Mouse (Mus musculus) forebrain, embryonic 10.5 days (tissue): ENCODE measurements around the gene Rps6ka5. TPM values are rescaled to one million over a fixed set of nuclear protein-coding genes. Genes with fewer than 3 reads are reported as not detected.
A peak's percentile ranks its signal among the peaks of the same experiment; 100 is the strongest.

ENCODE experiments used
- DNase-seq: peaks from one replicate; pipeline ENCODE4 v3.0.0-alpha.2; 2017; ENCODE audit warnings: low spot score; ENCODE audit errors: extremely low spot score
- H3K27ac ChIP-seq: fragments of 300-500 bp; sonication (generic); 2 replicates; pipeline ENCODE4 v1.5.1; 2016; ENCODE audit warnings: mild to moderate bottlenecking
- H3K27me3 ChIP-seq: fragments of 300-500 bp; sonication (generic); 2 replicates; pipeline ENCODE4 v1.6.1; 2016; ENCODE audit warnings: mild to moderate bottlenecking; ENCODE audit not compliant: poor library complexity, severe bottlenecking
- H3K36me3 ChIP-seq: fragments of 300-500 bp; sonication (generic); replicated peaks from 2 replicates; pipeline ENCODE4 v1.6.1; 2016; ENCODE audit warnings: mild to moderate bottlenecking, moderate library complexity
- H3K4me1 ChIP-seq: fragments of 300-500 bp; sonication (generic); 2 replicates; pipeline ENCODE4 v1.6.1; 2016
- H3K4me3 ChIP-seq: fragments of 300-500 bp; sonication (generic); 2 replicates; pipeline ENCODE4 v1.5.1; 2016; ENCODE audit warnings: mild to moderate bottlenecking, moderate library complexity
- H3K9me3 ChIP-seq: fragments of 300-500 bp; sonication (generic); 2 replicates; pipeline ENCODE4 v1.6.1; 2016; ENCODE audit warnings: mild to moderate bottlenecking, moderate library complexity
- WGBS: fragments of 180-500 bp; shearing (Covaris S2); methylation state at CpG from one replicate; pipeline ENCODE4 v1.1.7; 2016; 5-methylcytosine and 5-hydroxymethylcytosine counted together
- polyA plus RNA-seq: library from polyadenylated mRNA; unstranded; fragments of >200 nt; fragmentation: Nextera tagmentation; extraction: Ambion mirVana; gene quantifications from 2 replicates; pipeline ENCODE4 v1.2.1, GENCODE M21; 2016

The Rps6ka5 gene
- polyA plus RNA-seq, 1 experiment from 2014 or later: 2.7 TPM

DNA sequence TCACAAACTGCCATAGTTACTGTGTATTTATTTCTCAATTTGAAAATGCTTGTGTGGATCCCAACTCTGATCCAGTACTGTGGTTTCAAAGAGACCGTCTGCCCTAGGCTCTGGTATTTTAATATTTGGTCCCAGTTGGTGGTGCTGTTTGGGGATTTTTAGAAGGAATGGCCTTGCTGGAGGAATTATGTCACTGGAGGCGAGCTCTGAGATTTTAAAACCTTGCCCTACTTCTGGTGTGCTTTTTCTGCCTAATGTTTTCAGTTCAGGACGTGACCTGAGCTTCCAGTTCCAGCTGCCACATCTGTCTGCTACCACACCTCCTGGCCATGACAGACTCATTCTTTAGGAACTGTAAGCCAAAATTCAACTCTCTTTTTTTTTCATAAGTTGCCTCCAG lies 121.2 kb downstream of the Rps6ka5 start:
- H3K36me3 ChIP-seq: no peaks in the 10 kb centered on the region
- no peaks in the 10 kb centered on the region for H3K4me1 ChIP-seq
- 79% methylated on average over 3 of the region's 3 CpGs for WGBS
- no peak overlapping the region for H3K4me3 ChIP-seq
- no peak overlapping the region for H3K27ac ChIP-seq
- no peaks in the 10 kb centered on the region for H3K9me3 ChIP-seq
- no peaks in the 10 kb centered on the region for H3K27me3 ChIP-seq
- no peak for DNase-seq

DNA sequence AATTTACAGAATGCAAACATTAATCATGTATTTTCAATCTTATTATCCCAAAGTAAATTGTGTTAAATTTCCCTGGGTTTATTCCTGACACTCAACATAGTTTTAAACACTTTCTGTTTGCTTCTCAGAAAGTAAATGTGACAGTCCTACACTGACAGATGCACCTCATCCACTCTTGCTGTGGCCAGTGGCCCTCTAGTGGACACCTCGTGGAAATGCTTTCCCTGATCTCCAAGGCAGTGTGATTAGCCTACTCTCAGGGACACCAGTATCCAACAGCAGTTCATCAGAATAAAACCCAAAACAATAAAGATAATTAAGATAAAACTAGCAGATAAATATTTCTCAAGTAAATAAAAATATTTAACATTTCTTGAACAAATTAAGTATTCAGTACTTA lies 122.2 kb downstream of the Rps6ka5 start:
- H3K36me3 ChIP-seq: no peaks in the 10 kb centered on the region
- WGBS: 5% methylated on average over 1 of the region's 1 CpGs

GRCm38 (mm10) chr12:100594700-100595099 lies 132.1 kb downstream of the Rps6ka5 start:
- H3K4me3 ChIP-seq: no peak overlapping the region
- H3K36me3 ChIP-seq: no peaks in the 10 kb centered on the region
- no peaks in the 10 kb centered on the region for H3K4me1 ChIP-seq
- H3K27ac ChIP-seq: no peak overlapping the region
- H3K9me3 ChIP-seq: no peaks in the 10 kb centered on the region
- DNase-seq: no peak
- no peaks in the 10 kb centered on the region for H3K27me3 ChIP-seq
- WGBS: 85% methylated on average over 3 of the region's 3 CpGs

More for the DNA sequence above, 122.2 kb downstream of the Rps6ka5 start:
- Histone ChIP-seq H3K4me1 (no peaks in the 10 kb centered on the region), H3K4me3 (no peak overlapping the region), H3K9me3 (no peaks in the 10 kb centered on the region), H3K27me3 (no peaks in the 10 kb centered on the region), H3K27ac (no peak overlapping the region)
- DNase-seq: peak; percentile 28

- Histone ChIP-seq H3K4me3 (no peak overlapping the region), H3K9me3 (no peaks in the 10 kb centered on the region), H3K27me3 (no peaks in the 10 kb centered on the region), H3K4me1 (no peaks in the 10 kb centered on the region), H3K27ac (no peak overlapping the region), H3K36me3 (no peaks in the 10 kb centered on the region)
- 90% methylated on average over 2 of the region's 2 CpGs for WGBS
- no peak for DNase-seq
Observed at GRCm38 (mm10) chr12:100586601-100587000, 140.2 kb downstream of the Rps6ka5 start.

GRCm38 (mm10) chr12:100579221-100579620 lies 147.6 kb downstream of the Rps6ka5 start:
- Histone ChIP-seq H3K27ac (no peak overlapping the region), H3K36me3 (no peaks in the 10 kb centered on the region), H3K4me3 (no peak overlapping the region), H3K27me3 (no peaks in the 10 kb centered on the region), H3K4me1 (no peaks in the 10 kb centered on the region), H3K9me3 (no peaks in the 10 kb centered on the region)
- 95% methylated on average over 2 of the region's 2 CpGs for WGBS
- DNase-seq: no peak

DNA sequence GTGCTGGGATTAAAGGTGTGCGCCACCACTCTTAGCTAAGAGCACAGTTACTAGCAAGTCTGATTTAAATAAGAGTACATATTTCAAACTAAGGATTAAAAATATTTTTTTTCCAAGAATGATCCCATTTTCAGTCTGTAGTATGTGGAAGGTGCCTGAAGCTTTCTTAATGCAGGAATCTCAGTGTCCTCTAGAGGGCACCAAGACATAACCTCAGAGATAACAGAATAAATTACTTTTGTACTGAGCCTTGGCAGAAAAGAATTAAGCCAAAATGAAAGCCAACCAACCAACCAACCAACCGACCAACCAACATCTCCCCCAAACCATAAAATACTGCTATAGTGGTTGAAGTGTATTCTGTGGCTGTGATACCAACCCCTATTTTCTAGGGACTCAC lies 148.5 kb downstream of the Rps6ka5 start:
- no peak for DNase-seq
- no peak overlapping the region for H3K27ac ChIP-seq
- no peaks in the 10 kb centered on the region for H3K27me3 ChIP-seq
- H3K4me1 ChIP-seq: no peaks in the 10 kb centered on the region
- no peaks in the 10 kb centered on the region for H3K9me3 ChIP-seq
- H3K36me3 ChIP-seq: no peaks in the 10 kb centered on the region
- WGBS: 57% methylated on average over 2 of the region's 2 CpGs
- no peak overlapping the region for H3K4me3 ChIP-seq

DNA sequence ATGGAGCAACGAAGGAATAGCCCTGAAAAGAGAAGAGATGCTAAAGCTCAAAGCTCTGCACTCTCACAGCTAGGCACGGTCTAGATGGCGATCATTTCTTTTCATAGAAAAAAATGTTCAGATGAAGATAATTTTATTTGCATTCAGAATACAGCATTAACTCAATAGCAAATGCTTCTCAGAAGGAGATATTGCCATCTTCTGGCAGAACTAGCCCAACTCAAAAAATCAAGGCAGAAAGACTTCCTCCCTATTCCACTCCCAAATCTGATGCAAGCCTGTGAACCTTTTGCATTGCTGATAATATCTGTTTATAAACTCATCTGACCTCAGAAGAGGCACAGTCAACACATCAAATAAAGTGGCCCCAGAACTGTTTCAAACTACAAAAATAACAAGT lies 151.0 kb downstream of the Rps6ka5 start:
- Histone ChIP-seq H3K27me3 (no peaks in the 10 kb centered on the region), H3K4me3 (no peak overlapping the region), H3K9me3 (no peaks in the 10 kb centered on the region), H3K4me1 (no peaks in the 10 kb centered on the region), H3K27ac (no peak overlapping the region), H3K36me3 (no peaks in the 10 kb centered on the region)
- DNase-seq: no peak
- WGBS: 93% methylated on average over 3 of the region's 3 CpGs

- Histone ChIP-seq H3K27ac (no peak overlapping the region), H3K9me3 (no peaks in the 10 kb centered on the region), H3K4me1 (no peaks in the 10 kb centered on the region), H3K27me3 (no peaks in the 10 kb centered on the region), H3K36me3 (no peaks in the 10 kb centered on the region), H3K4me3 (no peak overlapping the region)
- WGBS: 87% methylated on average over 12 of the region's 12 CpGs
- DNase-seq: no peak
Observed at GRCm38 (mm10) chr12:100570522-100571072, 156.2 kb downstream of the Rps6ka5 start.

- H3K4me3 ChIP-seq: no peak overlapping the region
- H3K4me1 ChIP-seq: no peaks in the 10 kb centered on the region
- no peak overlapping the region for H3K27ac ChIP-seq
- H3K27me3 ChIP-seq: no peaks in the 10 kb centered on the region
- DNase-seq: no peak
- no peaks in the 10 kb centered on the region for H3K36me3 ChIP-seq
- H3K9me3 ChIP-seq: no peaks in the 10 kb centered on the region
- 92% methylated on average over 7 of the region's 7 CpGs for WGBS
Observed at GRCm38 (mm10) chr12:100568831-100569230, 158.0 kb downstream of the Rps6ka5 start.

DNA sequence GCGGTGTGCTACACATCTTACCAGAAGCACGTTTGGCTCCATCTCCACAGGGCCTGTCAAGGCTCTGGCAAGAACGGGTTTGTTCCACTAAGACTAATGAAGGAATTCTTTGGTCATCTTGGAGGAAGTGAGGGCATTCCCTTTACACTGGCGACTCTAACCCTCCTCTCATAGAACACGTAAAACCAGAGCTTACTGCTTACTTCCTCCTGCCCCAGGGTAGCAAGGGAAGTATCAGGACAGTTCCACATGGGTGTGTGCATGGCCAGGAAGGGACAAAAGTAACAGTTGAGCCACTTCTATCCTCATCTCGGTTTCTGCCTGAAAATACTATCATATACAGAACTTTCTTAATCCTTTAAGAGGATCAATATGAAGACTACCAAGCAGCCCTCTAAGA lies 158.7 kb downstream of the Rps6ka5 start:
- no peaks in the 10 kb centered on the region for H3K4me1 ChIP-seq
- no peaks in the 10 kb centered on the region for H3K27me3 ChIP-seq
- no peaks in the 10 kb centered on the region for H3K9me3 ChIP-seq
- DNase-seq: no peak
- WGBS: 82% methylated on average over 6 of the region's 6 CpGs
- H3K4me3 ChIP-seq: no peak overlapping the region
- H3K27ac ChIP-seq: no peak overlapping the region
- no peaks in the 10 kb centered on the region for H3K36me3 ChIP-seq

DNA sequence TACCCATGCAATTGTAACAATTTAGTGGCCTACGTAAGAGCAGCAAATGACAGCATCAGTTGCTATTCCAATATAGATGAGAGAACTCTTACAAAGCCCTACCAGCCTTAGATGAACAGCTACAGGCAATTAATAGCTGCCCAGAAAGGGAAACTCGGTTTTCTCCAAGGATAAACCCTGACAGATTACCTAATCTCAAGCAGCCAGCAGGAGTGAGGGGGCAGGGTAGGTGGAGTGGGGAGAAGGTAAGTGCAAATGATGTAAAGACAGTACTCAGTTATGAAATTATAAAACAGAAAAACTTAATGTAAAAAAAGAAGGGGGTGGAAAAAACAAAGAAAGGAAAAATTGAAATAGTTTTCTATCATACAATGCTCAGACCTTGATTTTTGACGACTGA lies 159.2 kb downstream of the Rps6ka5 start:
- Histone ChIP-seq H3K27ac (no peak overlapping the region), H3K36me3 (no peaks in the 10 kb centered on the region), H3K4me1 (no peaks in the 10 kb centered on the region), H3K4me3 (no peak overlapping the region), H3K9me3 (no peaks in the 10 kb centered on the region), H3K27me3 (no peaks in the 10 kb centered on the region)
- DNase-seq: no peak
- 75% methylated on average over 3 of the region's 3 CpGs for WGBS

- Histone ChIP-seq H3K27ac (no peak overlapping the region), H3K36me3 (no peaks in the 10 kb centered on the region), H3K9me3 (no peaks in the 10 kb centered on the region), H3K4me1 (no peaks in the 10 kb centered on the region), H3K4me3 (no peak overlapping the region), H3K27me3 (no peaks in the 10 kb centered on the region)
- no peak for DNase-seq
- 89% methylated on average over 6 of the region's 6 CpGs for whole genome bisulfite sequencing
Observed at GRCm38 (mm10) chr12:100553675-100554074, 173.1 kb downstream of the Rps6ka5 start.

- 67% methylated on average over 1 of the region's 1 CpGs for WGBS
- no peak for DNase-seq
- H3K27me3 ChIP-seq: no peaks in the 10 kb centered on the region
- H3K4me1 ChIP-seq: no peaks in the 10 kb centered on the region
- H3K36me3 ChIP-seq: no peaks in the 10 kb centered on the region
- H3K27ac ChIP-seq: no peak overlapping the region
- no peak overlapping the region for H3K4me3 ChIP-seq
- no peaks in the 10 kb centered on the region for H3K9me3 ChIP-seq
Observed at GRCm38 (mm10) chr12:100551972-100552371, 174.8 kb downstream of the Rps6ka5 start.

GRCm38 (mm10) chr12:100544194-100544567 lies 182.6 kb downstream of the Rps6ka5 start:
- no peaks in the 10 kb centered on the region for H3K9me3 ChIP-seq
- no peak for DNase-seq
- no peaks in the 10 kb centered on the region for H3K36me3 ChIP-seq
- no peak overlapping the region for H3K4me3 ChIP-seq
- H3K27ac ChIP-seq: no peak overlapping the region
- no peaks in the 10 kb centered on the region for H3K27me3 ChIP-seq
- 0 out of 2 replicates have a peak, but pooled peaks cover 2% of the 10 kb centered on the region for H3K4me1 ChIP-seq
- WGBS: 94% methylated on average over 4 of the region's 4 CpGs
